ENCODE assay signal across 18 mouse cellular contexts in genomic region chr9:109016973-109017604, GRCm38 (mm10). TPM values are rescaled to one million over a fixed set of nuclear protein-coding genes. Genes with fewer than 3 reads are reported as not detected.
DNase-seq lines count a peak whose midpoint lies in the region; ATAC-seq and TF ChIP-seq lines count a peak whose summit lies in the region.
"Had no signal": no experiment of that assay in that cellular context is flagged by ENCODE, and none has a peak within 500 bp of the region (broad histone marks: within the 10 kb centered on the region; RNA-seq: fewer than 3 reads in every experiment).

No protein-coding gene starts in this region.

- H3K4me1 ChIP-seq in lung, postnatal 0 days (ENCODE audit: insufficient read depth, low read depth, low read length), result no peaks in the 10 kb centered on the region
- H3K4me1 ChIP-seq in brown adipose tissue, adult 24 weeks (ENCODE audit: control insufficient read depth, insufficient read depth, insufficient read length, low read length), result no peaks in the 10 kb centered on the region
- no peaks in the 10 kb centered on the region; the same call in 1 of the 2 replicates for H3K4me1 ChIP-seq in liver, adult 2 months (ENCODE audit: control insufficient read depth, insufficient read depth, low read length)
- peaks cover 59% of the 10 kb centered on the region for H3K4me1 ChIP-seq in megakaryocyte, embryonic 14.5 days
- H3K4me1 ChIP-seq: embryonic facial prominence, embryonic 13.5 days; forebrain, embryonic 15.5 days; hindbrain, embryonic 10.5 days; midbrain, embryonic 10.5 days had no signal

- H3K4me3 ChIP-seq in lung, postnatal 0 days (ENCODE audit: low read depth, low read length), result no peak overlapping the region
- peak overlapping the region; percentile 32 for H3K4me3 ChIP-seq in brown adipose tissue, adult 24 weeks (ENCODE audit: insufficient read depth, low read depth, low read length)
- H3K4me3 ChIP-seq in liver, adult 2 months (ENCODE audit: insufficient read depth, low read depth, low read length), result no peak overlapping the region
- H3K4me3 ChIP-seq in megakaryocyte, embryonic 14.5 days (replicated peaks), result peak overlapping the region; percentile 84
- H3K4me3 ChIP-seq: embryonic facial prominence, embryonic 13.5 days; forebrain, embryonic 15.5 days; hindbrain, embryonic 10.5 days; midbrain, embryonic 10.5 days had no signal

- no peak for TF ChIP-seq EP300 in lung, postnatal 0 days (IDR thresholded peaks at IDR 0.05)

- no peak for TF ChIP-seq POLR2A in liver, adult 2 months (IDR thresholded peaks at IDR 0.05; ENCODE audit: extremely low read depth, insufficient read depth, low read length)

- H3K36me3 ChIP-seq in lung, postnatal 0 days (ENCODE audit: insufficient read depth, low read length), result no peaks in the 10 kb centered on the region
- no peaks in the 10 kb centered on the region for H3K36me3 ChIP-seq in liver, adult 2 months (ENCODE audit: control insufficient read depth, insufficient read depth, low read length)
- H3K36me3 ChIP-seq in megakaryocyte, embryonic 14.5 days (replicated peaks; ENCODE audit: low read length), result peaks cover 35% of the 10 kb centered on the region
- H3K36me3 ChIP-seq: forebrain, embryonic 15.5 days; hindbrain, embryonic 10.5 days; midbrain, embryonic 10.5 days had no signal

- H3K4me2 ChIP-seq in lung, postnatal 0 days (replicated peaks; ENCODE audit: low read depth, low read length), result no peak overlapping the region
- H3K4me2 ChIP-seq: embryonic facial prominence, embryonic 13.5 days; forebrain, embryonic 15.5 days had no signal

- DNase-seq in lung, postnatal 0 days (ENCODE audit: low spot score), result no peak
- no peak for DNase-seq in lung, postnatal 10 days
- DNase-seq in liver, adult 2 months (ENCODE audit: extremely low read depth, low read depth, low spot score), result peak; percentile 18
- DNase-seq in frontal cortex, postnatal 36 days (ENCODE audit: low spot score in 2 of 2), result no peak
- no peak for DNase-seq in frontal cortex, postnatal 14 days (ENCODE audit: low spot score in 2 of 2)
- no peak for DNase-seq in ovary, postnatal 10 days (ENCODE audit: low spot score)
- DNase-seq: cerebellum, adult 11 months; cerebellum, postnatal 36 days; kidney, adult 11 months had no signal

- no peak overlapping the region for H3K9ac ChIP-seq in lung, postnatal 0 days (replicated peaks; ENCODE audit: low read depth)
- no peak overlapping the region for H3K9ac ChIP-seq in liver, adult 2 months (ENCODE audit: low read depth, low read length)
- H3K9ac ChIP-seq: embryonic facial prominence, embryonic 13.5 days; forebrain, embryonic 15.5 days had no signal

- no peaks in the 10 kb centered on the region for H3K79me2 ChIP-seq in liver, adult 2 months (ENCODE audit: control insufficient read depth, insufficient read depth, low read length)

- 32% methylated on average over 11 of the region's 11 CpGs for WGBS in lung, postnatal 0 days
- whole genome bisulfite sequencing in liver, adult 2 months, result 77% methylated on average over 11 of the region's 11 CpGs

- H3K27me3 ChIP-seq in lung, postnatal 0 days (replicated peaks; ENCODE audit: insufficient read depth, low read length), result no peaks in the 10 kb centered on the region
- H3K27me3 ChIP-seq in liver, adult 2 months (ENCODE audit: control insufficient read depth, insufficient read depth, low read length), result no peaks in the 10 kb centered on the region
- H3K27me3 ChIP-seq in megakaryocyte, embryonic 14.5 days (replicated peaks), result peaks cover 13% of the 10 kb centered on the region
- H3K27me3 ChIP-seq: embryonic facial prominence, embryonic 13.5 days; forebrain, embryonic 15.5 days had no signal

- TF ChIP-seq CTCF in lung, postnatal 0 days (IDR thresholded peaks at IDR 0.05), result no peak
- no peak for TF ChIP-seq CTCF in liver, adult 2 months (IDR thresholded peaks at IDR 0.05; ENCODE audit: low read depth, low read length)

- no peaks in the 10 kb centered on the region for H3K9me3 ChIP-seq in lung, postnatal 0 days (ENCODE audit: low read length)
- H3K9me3 ChIP-seq in megakaryocyte, embryonic 14.5 days, result no peaks in the 10 kb centered on the region
- H3K9me3 ChIP-seq: embryonic facial prominence, embryonic 13.5 days; forebrain, embryonic 15.5 days; hindbrain, embryonic 10.5 days; midbrain, embryonic 10.5 days had no signal

- ATAC-seq in lung, postnatal 0 days, result peak; percentile 23; the same call in 1 of the 2 replicates
- ATAC-seq: forebrain, embryonic 15.5 days had no signal

- H3K27ac ChIP-seq in lung, postnatal 0 days (ENCODE audit: low read length), result no peak overlapping the region
- peak overlapping the region; percentile 55 for H3K27ac ChIP-seq in brown adipose tissue, adult 24 weeks (replicated peaks; ENCODE audit: low read depth, low read length)
- no peak overlapping the region for H3K27ac ChIP-seq in liver, adult 2 months (replicated peaks; ENCODE audit: insufficient read depth, low read depth, low read length)
- H3K27ac ChIP-seq: embryonic facial prominence, embryonic 13.5 days; forebrain, embryonic 15.5 days; hindbrain, embryonic 10.5 days; midbrain, embryonic 10.5 days had no signal

RNA-seq across cellular contexts. Expression of gene Shisa5, which starts 21.3 kb away (rescaled TPM):
- polyA plus RNA-seq in lung, postnatal 0 days (2015; fragmentation: Nextera tagmentation; extraction: Ambion mirVana), result 194 and 216 TPM in 2 replicates
- 30.4 and 48.6 TPM in 2 replicates for polyA plus RNA-seq in brown adipose tissue, adult 24 weeks (2012; ENCODE audit: insufficient read depth, insufficient read length, missing spikeins)
- total RNA-seq in liver, adult 2 months (2014; rRNA removed), result 20.8 and 23.8 TPM in 2 replicates
- polyA plus RNA-seq in liver, adult 2 months (2012; rRNA removed), result 144 and 205 TPM in 2 replicates
- polyA plus RNA-seq in megakaryocyte, embryonic 14.5 days (2012; ENCODE audit: insufficient read depth, low replicate concordance), result 375 and 575 TPM in 2 replicates

RNA-seq across cellular contexts. Expression of gene Pfkfb4, which starts 25.5 kb away (rescaled TPM):
- polyA plus RNA-seq in lung, postnatal 0 days (2015; fragmentation: Nextera tagmentation; extraction: Ambion mirVana), result 22.0 and 22.8 TPM in 2 replicates
- 3.4 and 3.8 TPM in 2 replicates for polyA plus RNA-seq in brown adipose tissue, adult 24 weeks (2012; ENCODE audit: insufficient read depth, insufficient read length, missing spikeins)
- total RNA-seq in liver, adult 2 months (2014; rRNA removed), result 1.0 and 1.7 TPM in 2 replicates
- polyA plus RNA-seq in liver, adult 2 months (2012; rRNA removed), result 1.1 and 1.4 TPM in 2 replicates
- polyA plus RNA-seq in megakaryocyte, embryonic 14.5 days (2012; ENCODE audit: insufficient read depth, low replicate concordance), result 2.4 and 5.8 TPM in 2 replicates

RNA-seq across cellular contexts. Expression of gene Ucn2, which starts 31.3 kb away (rescaled TPM):
- polyA plus RNA-seq in lung, postnatal 0 days (2015; fragmentation: Nextera tagmentation; extraction: Ambion mirVana), result not detected in 2 replicates
- not detected in 2 replicates for polyA plus RNA-seq in brown adipose tissue, adult 24 weeks (2012; ENCODE audit: insufficient read depth, insufficient read length, missing spikeins)
- not detected in 2 replicates for total RNA-seq in liver, adult 2 months (2014; rRNA removed)
- not detected in 2 replicates for polyA plus RNA-seq in liver, adult 2 months (2012; rRNA removed)
- polyA plus RNA-seq in megakaryocyte, embryonic 14.5 days (2012; ENCODE audit: insufficient read depth, low replicate concordance), result 0.18 TPM in 1 of 2 replicates, not detected in the other
- total RNA-seq: layer of hippocampus, postnatal 25 days had no signal
- polyA plus RNA-seq: forebrain, embryonic 15.5 days; heart, embryonic 14.5 days; hindbrain, embryonic 10.5 days; limb, embryonic 11.5 days; midbrain, embryonic 10.5 days had no signal

RNA-seq across cellular contexts. Expression of gene Trex1, which starts 42.4 kb away (rescaled TPM):
- 19.3 and 20.9 TPM in 2 replicates for polyA plus RNA-seq in lung, postnatal 0 days (2015; fragmentation: Nextera tagmentation; extraction: Ambion mirVana)
- 6.6 and 16.6 TPM in 2 replicates for polyA plus RNA-seq in brown adipose tissue, adult 24 weeks (2012; ENCODE audit: insufficient read depth, insufficient read length, missing spikeins)
- total RNA-seq in liver, adult 2 months (2014; rRNA removed), result 7.7 and 8.4 TPM in 2 replicates
- 30.7 and 41.1 TPM in 2 replicates for polyA plus RNA-seq in liver, adult 2 months (2012; rRNA removed)
- polyA plus RNA-seq in megakaryocyte, embryonic 14.5 days (2012; ENCODE audit: insufficient read depth, low replicate concordance), result 25.2 and 49.1 TPM in 2 replicates

RNA-seq across cellular contexts. Expression of gene Atrip, which starts 56.8 kb away (rescaled TPM):
- 11.4 and 12.6 TPM in 2 replicates for polyA plus RNA-seq in lung, postnatal 0 days (2015; fragmentation: Nextera tagmentation; extraction: Ambion mirVana)
- polyA plus RNA-seq in brown adipose tissue, adult 24 weeks (2012; ENCODE audit: insufficient read depth, insufficient read length, missing spikeins), result 3.6 and 4.8 TPM in 2 replicates
- 5.1 and 5.4 TPM in 2 replicates for total RNA-seq in liver, adult 2 months (2014; rRNA removed)
- 9.2 and 10.3 TPM in 2 replicates for polyA plus RNA-seq in liver, adult 2 months (2012; rRNA removed)
- polyA plus RNA-seq in megakaryocyte, embryonic 14.5 days (2012; ENCODE audit: insufficient read depth, low replicate concordance), result 2.2 and 2.8 TPM in 2 replicates

Comparison
In these comparisons a context has a peak if more than half of its experiments do, and no peak if none do; other contexts are left out.
1. H3K4me3 ChIP-seq: peak in brown adipose tissue, adult 24 weeks (single experiment) and megakaryocyte, embryonic 14.5 days (single experiment); none in lung, postnatal 0 days (single experiment) and liver, adult 2 months (single experiment).